Mouse (Mus musculus): ENCODE measurements around the gene Eipr1. TPM values are rescaled to one million over a fixed set of nuclear protein-coding genes. Genes with fewer than 3 reads are reported as not detected.

Gene Eipr1
- polyA plus RNA-seq (2012; rRNA removed): 25.9 and 29.4 TPM in 2 replicates

- no peaks in the 10 kb centered on the region for H3K27me3 ChIP-seq (replicated peaks; ENCODE audit: control insufficient read depth, insufficient read depth, low read length)
- H3K4me3 ChIP-seq (ENCODE audit: insufficient read depth, low read depth, low read length): peak within 1 kb of the TSS; percentile 95
- H3K4me1 ChIP-seq (ENCODE audit: control insufficient read depth, insufficient read depth, low read length): peaks cover 10% of the 10 kb centered on the region; the same call in 1 of the 2 replicates
- H3K36me3 ChIP-seq (ENCODE audit: control insufficient read depth, insufficient read depth, low read length): no peaks in the 10 kb centered on the region
- peak; percentile 97 for DNase-seq
- peak within 1 kb of the TSS; percentile 44; the same call in 1 of the 2 replicates for H3K27ac ChIP-seq (ENCODE audit: insufficient read depth, low read depth, low read length)
- WGBS: 3% methylated on average over 36 of the region's 36 CpGs
- TF ChIP-seq POLR2A (IDR thresholded peaks at IDR 0.05; ENCODE audit: low read depth, low read length) (peak; percentile 26), CTCF (conservative IDR thresholded peaks at IDR 0.05; ENCODE audit: insufficient read depth, insufficient read length, low read depth, low read length) (no peak)
Observed at GRCm38 (mm10) chr12:28751508-28752263, at the start of gene Eipr1. Gene Eipr1 (plus strand): TSS chr12:28751803.

GRCm38 (mm10) chr12:28704381-28704780 lies 47.2 kb upstream of the Eipr1 start:
- H3K4me1 ChIP-seq (ENCODE audit: control insufficient read depth, insufficient read depth, low read length): 0 out of 2 replicates have a peak, but pooled peaks cover 2% of the 10 kb centered on the region
- WGBS: 27% methylated on average over 12 of the region's 12 CpGs
- no peak overlapping the region for H3K27ac ChIP-seq (ENCODE audit: insufficient read depth, low read depth, low read length)
- H3K36me3 ChIP-seq (ENCODE audit: control insufficient read depth, insufficient read depth, low read length): no peaks in the 10 kb centered on the region
- peak; percentile 15 for DNase-seq
- H3K27me3 ChIP-seq (replicated peaks; ENCODE audit: control insufficient read depth, insufficient read depth, low read length): no peaks in the 10 kb centered on the region
- H3K4me3 ChIP-seq (ENCODE audit: insufficient read depth, low read depth, low read length): no peak overlapping the region
- TF ChIP-seq POLR2A (IDR thresholded peaks at IDR 0.05; ENCODE audit: low read depth, low read length) (no peak), CTCF (conservative IDR thresholded peaks at IDR 0.05; ENCODE audit: insufficient read depth, insufficient read length, low read depth, low read length) (peak; percentile 27; the same call in 1 of the 2 replicates)

- Histone ChIP-seq H3K36me3 (ENCODE audit: control insufficient read depth, insufficient read depth, low read length) (no peaks in the 10 kb centered on the region), H3K4me1 (ENCODE audit: control insufficient read depth, insufficient read depth, low read length) (0 out of 2 replicates have a peak, but pooled peaks cover 2% of the 10 kb centered on the region), H3K27me3 (replicated peaks; ENCODE audit: control insufficient read depth, insufficient read depth, low read length) (no peaks in the 10 kb centered on the region), H3K4me3 (ENCODE audit: insufficient read depth, low read depth, low read length) (no peak overlapping the region), H3K27ac (ENCODE audit: insufficient read depth, low read depth, low read length) (no peak overlapping the region)
- 83% methylated on average over 6 of the region's 6 CpGs for WGBS
- TF ChIP-seq POLR2A (IDR thresholded peaks at IDR 0.05; ENCODE audit: low read depth, low read length) (no peak), CTCF (conservative IDR thresholded peaks at IDR 0.05; ENCODE audit: insufficient read depth, insufficient read length, low read depth, low read length) (no peak)
- DNase-seq: no peak
Observed at GRCm38 (mm10) chr12:28705204-28705603, 46.4 kb upstream of the Eipr1 start.

- 75% methylated on average over 4 of the region's 4 CpGs for WGBS
- no peaks in the 10 kb centered on the region for H3K27me3 ChIP-seq (replicated peaks; ENCODE audit: control insufficient read depth, insufficient read depth, low read length)
- no peaks in the 10 kb centered on the region for H3K36me3 ChIP-seq (ENCODE audit: control insufficient read depth, insufficient read depth, low read length)
- no peak overlapping the region for H3K4me3 ChIP-seq (ENCODE audit: insufficient read depth, low read depth, low read length)
- H3K4me1 ChIP-seq (ENCODE audit: control insufficient read depth, insufficient read depth, low read length): 0 out of 2 replicates have a peak, but pooled peaks cover 2% of the 10 kb centered on the region
- H3K27ac ChIP-seq (ENCODE audit: insufficient read depth, low read depth, low read length): no peak overlapping the region
- DNase-seq: no peak
- TF ChIP-seq POLR2A (IDR thresholded peaks at IDR 0.05; ENCODE audit: low read depth, low read length) (no peak), CTCF (conservative IDR thresholded peaks at IDR 0.05; ENCODE audit: insufficient read depth, insufficient read length, low read depth, low read length) (no peak)
Observed at GRCm38 (mm10) chr12:28708154-28708553, 43.4 kb upstream of the Eipr1 start.

GRCm38 (mm10) chr12:28710566-28711185 lies 40.9 kb upstream of the Eipr1 start:
- no peak overlapping the region for H3K27ac ChIP-seq (ENCODE audit: insufficient read depth, low read depth, low read length)
- no peaks in the 10 kb centered on the region for H3K36me3 ChIP-seq (ENCODE audit: control insufficient read depth, insufficient read depth, low read length)
- no peak overlapping the region for H3K4me3 ChIP-seq (ENCODE audit: insufficient read depth, low read depth, low read length)
- no peak for DNase-seq
- WGBS: 89% methylated on average over 22 of the region's 22 CpGs
- H3K27me3 ChIP-seq (replicated peaks; ENCODE audit: control insufficient read depth, insufficient read depth, low read length): no peaks in the 10 kb centered on the region
- TF ChIP-seq POLR2A (IDR thresholded peaks at IDR 0.05; ENCODE audit: low read depth, low read length): no peak
- no peak for TF ChIP-seq CTCF (conservative IDR thresholded peaks at IDR 0.05; ENCODE audit: insufficient read depth, insufficient read length, low read depth, low read length)
- H3K4me1 ChIP-seq (ENCODE audit: control insufficient read depth, insufficient read depth, low read length): no peaks in the 10 kb centered on the region

DNA sequence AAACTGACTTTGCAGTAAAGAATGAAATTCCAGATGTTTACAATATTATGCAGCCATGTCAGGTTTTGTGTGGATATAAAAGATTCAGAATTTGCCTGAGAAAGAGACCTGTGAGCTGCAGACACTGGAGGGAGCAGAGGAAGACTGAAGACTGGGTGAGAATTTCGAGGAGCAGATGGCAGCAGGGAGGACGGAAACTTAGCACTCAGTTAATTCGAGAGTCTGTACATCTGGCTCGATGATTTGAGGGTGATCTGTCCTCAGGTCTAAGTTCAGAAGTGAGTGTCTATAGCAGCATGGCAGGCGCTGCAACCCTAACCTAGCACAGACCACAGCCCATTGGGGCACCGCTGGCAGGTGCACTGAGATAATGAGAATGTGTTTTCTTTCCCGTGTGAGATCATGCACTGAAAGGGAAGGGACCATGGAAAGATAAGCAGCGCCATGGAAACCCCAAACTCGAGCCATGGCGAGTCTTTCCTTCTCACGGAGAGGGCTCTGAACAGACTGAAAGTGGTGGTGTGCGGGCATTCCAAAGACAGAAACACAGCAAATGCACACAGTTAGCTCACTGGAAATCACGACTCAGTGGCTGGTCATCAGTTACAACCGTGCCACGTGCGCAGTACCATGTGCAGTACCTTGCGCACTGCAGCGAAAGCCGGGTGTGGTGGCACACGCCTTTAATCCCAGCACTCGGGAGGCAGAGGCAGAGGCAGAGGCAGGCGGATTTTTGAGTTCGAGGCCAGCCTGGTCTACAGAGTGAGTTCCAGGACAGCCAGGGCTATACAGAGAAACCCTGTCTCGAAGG lies 36.6 kb upstream of the Eipr1 start:
- Histone ChIP-seq H3K36me3 (ENCODE audit: control insufficient read depth, insufficient read depth, low read length) (no peaks in the 10 kb centered on the region), H3K27ac (ENCODE audit: insufficient read depth, low read depth, low read length) (no peak overlapping the region), H3K4me1 (ENCODE audit: control insufficient read depth, insufficient read depth, low read length) (no peaks in the 10 kb centered on the region), H3K27me3 (replicated peaks; ENCODE audit: control insufficient read depth, insufficient read depth, low read length) (no peaks in the 10 kb centered on the region), H3K4me3 (ENCODE audit: insufficient read depth, low read depth, low read length) (no peak overlapping the region)
- 83% methylated on average over 24 of the region's 24 CpGs for WGBS
- no peak for TF ChIP-seq CTCF (conservative IDR thresholded peaks at IDR 0.05; ENCODE audit: insufficient read depth, insufficient read length, low read depth, low read length)
- no peak for TF ChIP-seq POLR2A (IDR thresholded peaks at IDR 0.05; ENCODE audit: low read depth, low read length)
- no peak for DNase-seq
